Comparison of ENCODE assay signal across 8 mouse cellular contexts in genomic region chr6:53164423-53164841, GRCm38 (mm10).
DNase-seq lines count a peak whose midpoint lies in the region; ATAC-seq and TF ChIP-seq lines count a peak whose summit lies in the region.

No protein-coding gene starts in this region.

- H3K27ac ChIP-seq in layer of hippocampus, adult 2 months, result no peak overlapping the region

- intact Hi-C loops in left cerebral cortex, postnatal 10 days (cut with DNase I), result loop anchor here (10.0 kb wide), 1 partner anchor 480 kb away; no protein-coding TSS in a partner anchor

- DNase-seq in layer of hippocampus, adult 2 months (ENCODE audit: low spot score in 2 of 2), result peak in 1 of 2 experiments; percentile 18
- no peak for DNase-seq in layer of hippocampus, adult 9-11 months
- DNase-seq in embryo, embryonic 11 days, result peak; percentile 79
- DNase-seq in heart, postnatal 4 days, result peak; percentile 42
- peak; percentile 20 to 35 for DNase-seq in left cerebral cortex, postnatal 10 days (ENCODE audit: extremely low spot score in 1 of 2, low spot score in 2 of 2)
- DNase-seq in yolk sac, embryonic 10.5 days (ENCODE audit: low spot score), result peak; percentile 30

- no peak overlapping the region; the same call in 1 of the 2 replicates for H3K4me3 ChIP-seq in layer of hippocampus, adult 2 months

- peak; percentile 71 for TF ChIP-seq CTCF in layer of hippocampus, adult 2 months (conservative IDR thresholded peaks at IDR 0.05)

- peak; percentile 23; the same call in 1 of the 2 replicates for ATAC-seq in megakaryocyte progenitor cell, adult 5-6 weeks (replicated peaks; ENCODE audit: poor library complexity)
- ATAC-seq in megakaryocyte, adult 5-6 weeks (ENCODE audit: poor library complexity, severe bottlenecking), result no peak
